Mouse (Mus musculus) lung, postnatal 0 days (tissue): Measurements from ENCODE around the gene Fam181b. TPM values are rescaled to one million over a fixed set of nuclear protein-coding genes. Genes with fewer than 3 reads are reported as not detected.

ENCODE experiments used
- ATAC-seq: fragments of 200-750 bp; cut with Nextera tagmentation; 2 replicates; pipeline ENCODE4 v1.8.0; 2017; ENCODE audit warnings: moderate library complexity
- DNase-seq: peaks from one replicate; pipeline ENCODE4 v3.0.0-alpha.2; 2016; ENCODE audit warnings: low spot score
- H3K27ac ChIP-seq: fragments of 300-500 bp; sonication (generic); 2 replicates; pipeline ENCODE4 v1.5.1; 2014; ENCODE audit warnings: antibody characterized with exemption, mild to moderate bottlenecking, low read length, mixed read lengths
- H3K27me3 ChIP-seq: fragments of 300-500 bp; sonication (generic); replicated peaks from 2 replicates; pipeline ENCODE4 v1.6.1; 2014; ENCODE audit warnings: low read length, mixed read lengths; ENCODE audit not compliant: insufficient read depth
- H3K36me3 ChIP-seq: fragments of 300-500 bp; sonication (generic); 2 replicates; pipeline ENCODE4 v1.6.1; 2014; ENCODE audit warnings: low read length, mixed read lengths; ENCODE audit not compliant: insufficient read depth
- H3K4me1 ChIP-seq: fragments of 300-500 bp; sonication (generic); 2 replicates; pipeline ENCODE4 v1.6.1; 2014; ENCODE audit warnings: antibody characterized with exemption, low read depth, low read length, mixed read lengths; ENCODE audit not compliant: insufficient read depth
- H3K4me2 ChIP-seq: fragments of 300-500 bp; sonication (generic); replicated peaks from 2 replicates; pipeline ENCODE4 v1.6.1; 2014; ENCODE audit warnings: low read depth, mild to moderate bottlenecking, low read length, moderate library complexity, mixed read lengths
- H3K4me3 ChIP-seq: fragments of 300-500 bp; sonication (generic); 2 replicates; pipeline ENCODE4 v1.5.1; 2014; ENCODE audit warnings: low read depth, low read length
- H3K9ac ChIP-seq: fragments of 300-500 bp; sonication (generic); replicated peaks from 2 replicates; pipeline ENCODE4 v1.6.1; 2014; ENCODE audit warnings: low read depth, mild to moderate bottlenecking
- H3K9me3 ChIP-seq: fragments of 300-500 bp; sonication (generic); 2 replicates; pipeline ENCODE4 v1.6.1; 2016; ENCODE audit warnings: low read length, mixed read lengths
- CTCF ChIP-seq: IDR thresholded peaks from 2 replicates; pipeline ENCODE4 v1.5.1; 2016; ENCODE audit warnings: antibody characterized with exemption, mild to moderate bottlenecking
- EP300 ChIP-seq: IDR thresholded peaks from 2 replicates; pipeline ENCODE4 v1.6.1; 2016; ENCODE audit warnings: antibody characterized with exemption, mild to moderate bottlenecking, control low read depth
- WGBS: fragments of 180-500 bp; shearing (Covaris S2); extraction: QIAGEN DNeasy Blood & Tissue Kit; methylation state at CpG from one replicate; pipeline ENCODE4 v1.1.7; 2014; 5-methylcytosine and 5-hydroxymethylcytosine counted together
- polyA plus RNA-seq: library from polyadenylated mRNA; unstranded; fragments of >200 nt; fragmentation: Nextera tagmentation; extraction: Ambion mirVana; gene quantifications from 2 replicates; pipeline ENCODE4 v1.2.1, GENCODE M21; 2015

Fam181b gene
- polyA plus RNA-seq, 1 experiment from 2014 or later, result 6.6 TPM

- ATAC-seq (no peak), DNase-seq (no peak)
- H3K27ac ChIP-seq, result no peak overlapping the region
- no peaks in the 10 kb centered on the region for H3K36me3 ChIP-seq
- no peak overlapping the region for H3K4me3 ChIP-seq
- no peaks in the 10 kb centered on the region for H3K27me3 ChIP-seq
- H3K4me2 ChIP-seq, result no peak overlapping the region
- H3K4me1 ChIP-seq, result no peaks in the 10 kb centered on the region
- TF ChIP-seq EP300 (no peak), CTCF (no peak)
- no peaks in the 10 kb centered on the region for H3K9me3 ChIP-seq
- no peak overlapping the region for H3K9ac ChIP-seq
Observed at GRCm38 (mm10) chr7:93060831-93061230, 18.8 kb upstream of the Fam181b start.

DNA sequence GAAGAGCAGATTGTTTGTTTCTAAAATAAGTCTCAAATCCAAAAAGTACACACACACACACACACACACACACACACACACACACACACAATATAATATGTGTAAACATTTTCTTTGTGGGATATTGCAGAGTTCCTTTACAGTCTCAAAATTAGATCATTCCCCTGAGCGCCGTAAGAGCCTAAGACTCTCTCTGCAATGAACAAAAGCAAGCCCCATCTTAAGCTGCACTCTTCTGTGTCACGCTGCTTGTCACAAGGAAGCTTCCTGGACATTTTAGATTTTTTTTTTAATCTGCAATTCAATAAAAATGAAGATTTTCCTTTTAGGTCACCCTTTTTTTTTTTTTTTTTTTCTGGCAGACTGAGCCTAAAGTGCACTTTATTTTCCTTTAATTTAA, 17.9 kb upstream of the Fam181b start:
- Histone ChIP-seq H3K4me2 (no peak overlapping the region), H3K9me3 (no peaks in the 10 kb centered on the region), H3K27ac (no peak overlapping the region), H3K27me3 (no peaks in the 10 kb centered on the region), H3K9ac (no peak overlapping the region), H3K4me3 (no peak overlapping the region), H3K36me3 (no peaks in the 10 kb centered on the region), H3K4me1 (no peaks in the 10 kb centered on the region)
- ATAC-seq (no peak), DNase-seq (no peak)
- TF ChIP-seq EP300, result no peak
- TF ChIP-seq CTCF, result no peak
- WGBS, result 72% methylated on average over 3 of the region's 3 CpGs

DNA sequence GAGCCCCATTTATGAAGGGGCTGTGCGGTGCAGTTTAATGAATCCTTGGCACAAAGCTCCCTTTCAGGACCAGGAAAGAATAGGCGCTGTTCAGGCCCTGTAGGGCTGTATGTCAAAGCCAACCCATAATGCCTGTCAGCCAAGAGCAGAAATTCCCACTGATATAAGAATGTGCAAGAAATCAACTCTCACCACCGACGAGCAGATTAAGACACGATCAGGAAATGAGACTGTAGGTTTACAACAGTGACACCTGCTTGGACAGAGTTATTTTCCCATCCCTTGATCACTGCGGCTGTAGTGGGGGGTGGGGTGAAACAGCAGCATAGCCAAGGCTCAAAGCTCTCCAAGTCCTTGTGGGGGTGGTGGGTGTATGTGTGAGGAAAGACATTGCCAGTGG, 17.5 kb upstream of the Fam181b start:
- Histone ChIP-seq H3K27ac (no peak overlapping the region), H3K4me1 (no peaks in the 10 kb centered on the region), H3K4me3 (no peak overlapping the region), H3K36me3 (no peaks in the 10 kb centered on the region), H3K4me2 (no peak overlapping the region), H3K9ac (no peak overlapping the region), H3K9me3 (no peaks in the 10 kb centered on the region), H3K27me3 (no peaks in the 10 kb centered on the region)
- no peak for TF ChIP-seq EP300
- no peak for TF ChIP-seq CTCF
- WGBS, result 50% methylated on average over 6 of the region's 6 CpGs
- no peak for DNase-seq
- no peak for ATAC-seq

- WGBS, result 63% methylated on average over 7 of the region's 7 CpGs
- no peak for ATAC-seq
- no peak overlapping the region for H3K27ac ChIP-seq
- no peak for DNase-seq
- H3K27me3 ChIP-seq, result no peaks in the 10 kb centered on the region
- H3K36me3 ChIP-seq, result no peaks in the 10 kb centered on the region
- H3K9ac ChIP-seq, result no peak overlapping the region
- H3K9me3 ChIP-seq, result no peaks in the 10 kb centered on the region
- H3K4me1 ChIP-seq, result no peaks in the 10 kb centered on the region
- H3K4me2 ChIP-seq, result no peak overlapping the region
- no peak overlapping the region for H3K4me3 ChIP-seq
- no peak for TF ChIP-seq EP300
- TF ChIP-seq CTCF, result no peak
Observed at GRCm38 (mm10) chr7:93067464-93068015, 12.1 kb upstream of the Fam181b start.

GRCm38 (mm10) chr7:93076435-93076960, 3.2 kb upstream of the Fam181b start:
- Histone ChIP-seq H3K9me3 (no peaks in the 10 kb centered on the region), H3K27ac (no peak overlapping the region)

GRCm38 (mm10) chr7:93079420-93079784, 263 bp upstream of the Fam181b start:
- Histone ChIP-seq H3K36me3 (no peaks in the 10 kb centered on the region), H3K27me3 (peaks cover 6% of the 10 kb centered on the region; the same call in 1 of the 2 replicates), H3K4me3 (peak overlapping the region; percentile 56), H3K9me3 (no peaks in the 10 kb centered on the region), H3K4me1 (no peaks in the 10 kb centered on the region), H3K9ac (no peak overlapping the region), H3K4me2 (peak overlapping the region; percentile 81), H3K27ac (no peak overlapping the region)
- TF ChIP-seq EP300 (no peak), CTCF (no peak)
- 41% methylated on average over 5 of the region's 7 CpGs for WGBS
- no peak for DNase-seq
- peak; percentile 23 for ATAC-seq

More at GRCm38 (mm10) chr7:93076435-93076960, 3.2 kb upstream of the Fam181b start:
- H3K4me2 ChIP-seq, result no peak overlapping the region
- H3K9ac ChIP-seq, result no peak overlapping the region
- ATAC-seq, result no peak
- H3K36me3 ChIP-seq, result no peaks in the 10 kb centered on the region
- peaks cover 6% of the 10 kb centered on the region; the same call in 1 of the 2 replicates for H3K27me3 ChIP-seq
- no peak for DNase-seq
- H3K4me3 ChIP-seq, result no peak overlapping the region
- no peaks in the 10 kb centered on the region for H3K4me1 ChIP-seq
- WGBS, result 21% methylated on average over 6 of the region's 6 CpGs
- TF ChIP-seq EP300, result no peak
- TF ChIP-seq CTCF, result no peak
